Mouse (Mus musculus): ENCODE data around the gene Stk25. TPM values are rescaled to one million over a fixed set of nuclear protein-coding genes. Genes with fewer than 3 reads are reported as not detected.

Gene Stk25
- polyA plus RNA-seq, 1 experiment from 2014 or later, result 310 TPM

GRCm38 (mm10) chr1:93630796-93631195 is 27.7 kb downstream of the Stk25 start:
- Histone ChIP-seq H3K4me3 (no peak overlapping the region), H3K36me3 (peaks cover 58% of the 10 kb centered on the region), H3K4me2 (no peak overlapping the region), H3K27ac (replicated peaks) (no peak overlapping the region), H3K27me3 (no peaks in the 10 kb centered on the region), H3K4me1 (replicated peaks) (peaks cover 23% of the 10 kb centered on the region), H3K9ac (no peak overlapping the region), H3K9me3 (no peaks in the 10 kb centered on the region)
- no peak for ATAC-seq (ENCODE audit: low read depth)
- WGBS, result 91% methylated on average over 3 of the region's 3 CpGs

GRCm38 (mm10) chr1:93624502-93624901 is 34.0 kb downstream of the Stk25 start:
- H3K4me3 ChIP-seq, result no peak overlapping the region
- no peak overlapping the region for H3K4me2 ChIP-seq
- H3K9me3 ChIP-seq, result no peaks in the 10 kb centered on the region
- WGBS, result 97% methylated on average over 1 of the region's 1 CpGs
- H3K27me3 ChIP-seq, result no peaks in the 10 kb centered on the region
- H3K4me1 ChIP-seq (replicated peaks), result no peaks in the 10 kb centered on the region
- H3K9ac ChIP-seq, result no peak overlapping the region
- peaks cover 98% of the 10 kb centered on the region for H3K36me3 ChIP-seq
- no peak overlapping the region for H3K27ac ChIP-seq (replicated peaks)
- ATAC-seq (ENCODE audit: low read depth), result no peak

- no peak overlapping the region for H3K9ac ChIP-seq
- H3K36me3 ChIP-seq, result peaks cover 65% of the 10 kb centered on the region
- no peak overlapping the region for H3K4me2 ChIP-seq
- H3K4me3 ChIP-seq, result no peak overlapping the region
- H3K27ac ChIP-seq (replicated peaks), result no peak overlapping the region
- no peaks in the 10 kb centered on the region for H3K4me1 ChIP-seq (replicated peaks)
- 88% methylated on average over 5 of the region's 5 CpGs for WGBS
- ATAC-seq (ENCODE audit: low read depth), result no peak
- no peaks in the 10 kb centered on the region for H3K27me3 ChIP-seq
- no peaks in the 10 kb centered on the region for H3K9me3 ChIP-seq
These were observed 39.5 kb downstream of the Stk25 start for GRCm38 (mm10) chr1:93618948-93619347.

GRCm38 (mm10) chr1:93618059-93618748 is 40.3 kb downstream of the Stk25 start:
- no peak for ATAC-seq (ENCODE audit: low read depth)
- H3K4me3 ChIP-seq, result no peak overlapping the region
- WGBS, result 81% methylated on average over 4 of the region's 4 CpGs
- H3K27ac ChIP-seq (replicated peaks), result no peak overlapping the region
- no peaks in the 10 kb centered on the region for H3K9me3 ChIP-seq
- H3K9ac ChIP-seq, result no peak overlapping the region
- peaks cover 57% of the 10 kb centered on the region for H3K36me3 ChIP-seq
- no peak overlapping the region for H3K4me2 ChIP-seq
- H3K4me1 ChIP-seq (replicated peaks), result no peaks in the 10 kb centered on the region
- H3K27me3 ChIP-seq, result no peaks in the 10 kb centered on the region

- H3K27me3 ChIP-seq, result no peaks in the 10 kb centered on the region
- no peaks in the 10 kb centered on the region for H3K36me3 ChIP-seq
- H3K27ac ChIP-seq (replicated peaks), result no peak overlapping the region
- ATAC-seq (ENCODE audit: low read depth), result no peak
- no peak overlapping the region for H3K9ac ChIP-seq
- no peaks in the 10 kb centered on the region for H3K4me1 ChIP-seq (replicated peaks)
- 89% methylated on average over 8 of the region's 8 CpGs for WGBS
- no peak overlapping the region for H3K4me2 ChIP-seq
- no peaks in the 10 kb centered on the region for H3K9me3 ChIP-seq
- no peak overlapping the region for H3K4me3 ChIP-seq
These were observed 48.7 kb downstream of the Stk25 start for GRCm38 (mm10) chr1:93609762-93610161.

GRCm38 (mm10) chr1:93608696-93609245 is 49.7 kb downstream of the Stk25 start:
- Histone ChIP-seq H3K27me3 (no peaks in the 10 kb centered on the region), H3K4me3 (no peak overlapping the region), H3K27ac (replicated peaks) (no peak overlapping the region), H3K9ac (no peak overlapping the region), H3K9me3 (no peaks in the 10 kb centered on the region), H3K4me1 (replicated peaks) (no peaks in the 10 kb centered on the region), H3K36me3 (0 out of 2 replicates have a peak, but pooled peaks cover 6% of the 10 kb centered on the region), H3K4me2 (no peak overlapping the region)
- ATAC-seq (ENCODE audit: low read depth), result no peak
- 86% methylated on average over 4 of the region's 4 CpGs for WGBS

GRCm38 (mm10) chr1:93607090-93608083 is 51.1 kb downstream of the Stk25 start:
- no peak overlapping the region for H3K4me3 ChIP-seq
- no peaks in the 10 kb centered on the region for H3K4me1 ChIP-seq (replicated peaks)
- 66% methylated on average over 14 of the region's 14 CpGs for WGBS
- ATAC-seq (ENCODE audit: low read depth), result no peak
- H3K4me2 ChIP-seq, result no peak overlapping the region
- H3K27ac ChIP-seq (replicated peaks), result no peak overlapping the region
- H3K9me3 ChIP-seq, result no peaks in the 10 kb centered on the region
- 0 out of 2 replicates have a peak, but pooled peaks cover 7% of the 10 kb centered on the region for H3K36me3 ChIP-seq
- no peak overlapping the region for H3K9ac ChIP-seq
- no peaks in the 10 kb centered on the region for H3K27me3 ChIP-seq

GRCm38 (mm10) chr1:93603921-93604320 is 54.5 kb downstream of the Stk25 start:
- Histone ChIP-seq H3K27ac (replicated peaks) (no peak overlapping the region), H3K36me3 (0 out of 2 replicates have a peak, but pooled peaks cover 7% of the 10 kb centered on the region), H3K4me1 (replicated peaks) (no peaks in the 10 kb centered on the region), H3K4me2 (no peak overlapping the region), H3K9me3 (no peaks in the 10 kb centered on the region), H3K4me3 (no peak overlapping the region), H3K27me3 (no peaks in the 10 kb centered on the region), H3K9ac (no peak overlapping the region)
- 93% methylated on average over 12 of the region's 12 CpGs for WGBS
- no peak for ATAC-seq (ENCODE audit: low read depth)

GRCm38 (mm10) chr1:93602911-93603310 is 55.5 kb downstream of the Stk25 start:
- WGBS, result 87% methylated on average over 4 of the region's 4 CpGs
- H3K4me2 ChIP-seq, result no peak overlapping the region
- H3K27ac ChIP-seq (replicated peaks), result no peak overlapping the region
- ATAC-seq (ENCODE audit: low read depth), result no peak
- H3K9ac ChIP-seq, result no peak overlapping the region
- H3K4me1 ChIP-seq (replicated peaks), result no peaks in the 10 kb centered on the region
- H3K9me3 ChIP-seq, result no peaks in the 10 kb centered on the region
- H3K27me3 ChIP-seq, result no peaks in the 10 kb centered on the region
- H3K36me3 ChIP-seq, result 0 out of 2 replicates have a peak, but pooled peaks cover 7% of the 10 kb centered on the region
- H3K4me3 ChIP-seq, result no peak overlapping the region

GRCm38 (mm10) chr1:93595916-93596315 is 62.5 kb downstream of the Stk25 start:
- H3K4me3 ChIP-seq, result no peak overlapping the region
- no peaks in the 10 kb centered on the region for H3K36me3 ChIP-seq
- H3K4me2 ChIP-seq, result no peak overlapping the region
- H3K9ac ChIP-seq, result no peak overlapping the region
- 74% methylated on average over 6 of the region's 6 CpGs for WGBS
- no peaks in the 10 kb centered on the region for H3K4me1 ChIP-seq (replicated peaks)
- no peaks in the 10 kb centered on the region for H3K9me3 ChIP-seq
- no peaks in the 10 kb centered on the region for H3K27me3 ChIP-seq
- no peak overlapping the region for H3K27ac ChIP-seq (replicated peaks)
- no peak for ATAC-seq (ENCODE audit: low read depth)

- ATAC-seq (ENCODE audit: low read depth), result no peak
- no peak overlapping the region for H3K9ac ChIP-seq
- no peaks in the 10 kb centered on the region for H3K36me3 ChIP-seq
- no peaks in the 10 kb centered on the region for H3K9me3 ChIP-seq
- no peak overlapping the region for H3K4me3 ChIP-seq
- no peak overlapping the region for H3K4me2 ChIP-seq
- no peaks in the 10 kb centered on the region for H3K27me3 ChIP-seq
- H3K27ac ChIP-seq (replicated peaks), result no peak overlapping the region
- no peaks in the 10 kb centered on the region for H3K4me1 ChIP-seq (replicated peaks)
These were observed 64.5 kb downstream of the Stk25 start for GRCm38 (mm10) chr1:93593960-93594359.

- H3K27me3 ChIP-seq, result no peaks in the 10 kb centered on the region
- H3K4me1 ChIP-seq (replicated peaks), result no peaks in the 10 kb centered on the region
- H3K9me3 ChIP-seq, result no peaks in the 10 kb centered on the region
- 0 out of 2 replicates have a peak, but pooled peaks cover 8% of the 10 kb centered on the region for H3K36me3 ChIP-seq
- 80% methylated on average over 3 of the region's 3 CpGs for WGBS
- ATAC-seq (ENCODE audit: low read depth), result no peak
- no peak overlapping the region for H3K4me3 ChIP-seq
- no peak overlapping the region for H3K9ac ChIP-seq
- H3K27ac ChIP-seq (replicated peaks), result no peak overlapping the region
- H3K4me2 ChIP-seq, result no peak overlapping the region
These were observed 70.1 kb downstream of the Stk25 start for GRCm38 (mm10) chr1:93588346-93588745.
